Mouse (Mus musculus) kidney, postnatal 14 days (tissue): ENCODE results near the gene Plpp2.

Experiments used
- DNase-seq: peaks from one replicate; pipeline ENCODE4 v3.0.0; 2022; ENCODE audit warnings: mixed read lengths

Plpp2 gene

GRCm38 (mm10) chr10:79548971-79549723, 15.6 kb upstream of the Plpp2 start:
- no peak for DNase-seq

DNA sequence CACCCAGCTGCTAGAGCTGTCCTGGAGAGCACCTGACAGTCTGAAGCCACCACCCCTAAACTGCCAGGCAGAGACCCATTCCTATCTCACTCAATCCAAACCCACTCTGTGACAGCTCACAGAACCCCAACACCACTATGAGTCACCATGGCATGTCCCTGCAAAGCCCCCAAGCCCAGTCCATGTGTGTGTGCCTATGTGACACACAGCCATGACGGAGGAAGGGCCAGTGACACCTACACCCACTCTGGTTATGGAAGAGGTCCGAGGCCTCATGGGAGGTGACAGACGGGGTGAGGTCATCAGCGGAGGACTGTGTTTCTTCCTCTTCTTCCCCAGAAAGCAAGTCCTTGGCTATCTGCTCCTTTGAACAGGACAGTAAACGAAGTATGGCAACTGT, 14.9 kb upstream of the Plpp2 start:
- no peak for DNase-seq

- no peak for DNase-seq
Observed at GRCm38 (mm10) chr10:79547148-79547675, 13.6 kb upstream of the Plpp2 start.

GRCm38 (mm10) chr10:79546483-79546882, 12.9 kb upstream of the Plpp2 start:
- no peak for DNase-seq

DNA sequence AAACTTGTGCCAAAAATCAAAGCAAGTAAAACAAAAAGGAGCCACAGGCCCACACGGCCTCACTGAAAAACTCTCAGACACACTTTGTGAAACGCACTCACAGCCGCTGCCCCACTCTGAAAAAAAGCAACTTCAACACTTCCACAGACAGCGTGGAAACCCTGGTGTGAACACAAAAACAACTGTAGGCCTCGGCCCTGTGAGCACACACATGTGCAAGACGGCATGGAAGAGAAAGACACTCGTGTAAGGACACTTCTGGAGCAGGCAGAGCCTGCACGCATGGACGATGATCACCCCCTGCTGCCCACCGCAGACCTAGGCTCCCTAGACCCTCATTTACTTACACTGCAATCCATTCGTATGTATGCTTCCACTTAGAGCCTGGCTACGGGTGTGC, 12.3 kb upstream of the Plpp2 start:
- no peak for DNase-seq

GRCm38 (mm10) chr10:79544631-79545030, 11.0 kb upstream of the Plpp2 start:
- DNase-seq = no peak

DNA sequence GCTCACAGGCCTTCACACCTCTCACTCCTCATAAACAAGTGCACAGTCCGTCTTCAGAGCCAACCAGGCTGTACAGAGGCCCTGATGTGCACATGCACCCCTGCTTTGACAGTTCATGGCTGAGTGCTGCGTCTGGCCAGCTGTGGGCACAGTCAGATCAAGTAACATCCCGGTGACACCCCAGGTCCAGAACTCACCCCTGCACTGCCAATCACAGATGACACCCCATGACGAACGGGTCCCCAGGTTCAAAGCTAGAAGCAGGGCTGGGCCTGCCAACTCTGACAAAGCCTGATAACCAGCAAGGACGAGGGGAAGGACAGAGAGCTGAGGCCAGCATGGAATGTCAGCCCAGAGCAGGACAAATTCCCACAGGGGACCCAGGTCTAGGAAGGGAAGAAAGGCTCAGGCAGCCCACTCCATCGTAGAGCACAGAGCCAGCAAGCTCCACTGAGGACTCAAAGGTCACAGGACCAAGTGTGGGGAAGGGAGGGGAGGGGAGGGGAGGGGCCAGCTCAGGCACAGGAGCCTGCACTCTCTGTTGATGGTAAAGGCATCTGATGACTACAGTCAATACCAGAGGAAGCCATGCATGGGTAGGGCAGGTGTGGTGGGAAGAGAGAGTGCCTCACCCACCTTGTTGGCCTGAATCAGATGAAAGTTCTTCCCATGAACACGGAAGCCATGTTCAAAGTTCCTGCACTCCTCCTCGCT, 10.4 kb upstream of the Plpp2 start:
- no peak for DNase-seq

- no peak for DNase-seq
Observed at GRCm38 (mm10) chr10:79542171-79542570, 8.6 kb upstream of the Plpp2 start.

- DNase-seq = peak; percentile 59
Observed at GRCm38 (mm10) chr10:79541522-79541921, 7.9 kb upstream of the Plpp2 start.

DNA sequence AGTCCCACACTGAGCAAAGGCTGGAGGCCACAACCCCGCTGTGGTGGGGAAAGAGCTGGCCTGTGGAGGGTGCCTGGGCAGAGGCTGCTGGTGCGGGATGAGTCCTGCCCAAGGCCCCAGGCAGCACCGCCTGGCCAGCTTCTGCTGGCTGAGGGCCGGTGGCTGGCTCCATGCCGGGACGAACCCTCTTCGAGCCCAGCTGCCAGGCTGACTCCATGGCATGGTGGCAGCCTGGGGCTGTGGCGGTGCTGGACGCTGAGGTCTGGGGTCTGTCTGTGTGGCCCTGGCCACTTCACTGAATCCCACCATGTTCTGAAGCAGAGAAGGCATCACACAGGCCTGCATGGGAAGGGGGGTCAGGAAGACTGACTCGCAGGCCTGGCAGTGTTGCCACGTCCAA, 7.2 kb upstream of the Plpp2 start:
- DNase-seq = no peak

DNA sequence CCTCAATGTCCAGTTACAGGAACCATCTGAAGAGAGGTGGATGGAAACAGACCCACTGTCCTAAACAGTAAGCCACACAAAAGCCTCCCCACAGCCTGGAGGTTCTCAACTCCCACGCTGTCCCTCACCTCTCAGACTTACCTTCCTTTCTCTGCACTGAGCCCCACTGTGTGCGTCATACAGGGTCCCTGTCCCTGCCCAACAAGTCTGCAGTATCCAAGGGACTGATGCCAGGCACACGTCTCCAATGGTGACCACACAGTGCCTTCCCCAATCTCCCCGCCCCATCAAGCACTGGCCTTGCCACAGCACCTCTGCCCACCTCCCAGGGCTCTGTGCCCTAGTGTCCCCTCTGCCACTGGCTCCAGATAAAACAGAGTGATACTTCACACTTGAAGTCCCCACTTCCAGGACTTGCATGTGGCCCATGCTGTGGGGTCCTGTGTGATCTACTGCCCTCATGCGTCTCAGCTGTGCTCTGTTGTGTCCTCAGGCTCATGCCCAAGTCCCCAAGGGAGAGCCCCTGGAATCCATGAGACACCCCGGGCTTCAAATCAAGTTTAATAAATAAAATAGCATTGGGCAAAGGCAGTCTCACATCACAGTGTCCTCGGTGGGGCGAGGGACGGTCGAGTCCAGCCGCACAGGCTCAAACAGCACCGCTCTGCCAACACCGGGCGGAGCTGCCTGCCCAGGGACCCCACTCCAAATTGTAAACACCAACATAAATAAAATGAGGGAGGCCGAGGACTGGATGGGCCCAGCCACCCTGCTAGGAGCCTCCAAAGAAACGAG, 6.3 kb upstream of the Plpp2 start:
- no peak for DNase-seq

DNA sequence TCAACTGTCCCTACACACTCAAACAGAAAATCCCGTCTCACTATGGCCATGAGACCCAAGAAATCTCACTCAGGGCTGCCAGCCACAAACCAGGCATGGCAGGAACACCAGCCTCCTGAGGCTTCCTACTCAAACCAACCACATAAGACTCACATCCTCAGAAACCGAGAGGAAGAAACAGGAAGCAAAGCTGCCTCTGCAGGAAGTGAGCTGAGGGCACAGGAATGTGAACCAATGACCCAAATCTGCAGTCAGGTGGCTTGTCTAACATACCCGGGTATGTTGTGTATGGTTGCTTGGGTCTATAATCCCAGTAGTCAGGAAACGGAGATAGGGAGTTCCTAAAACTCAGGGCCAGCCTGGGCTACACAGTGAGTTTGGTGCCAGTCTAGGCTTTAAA, 5.3 kb upstream of the Plpp2 start:
- DNase-seq = no peak

DNA sequence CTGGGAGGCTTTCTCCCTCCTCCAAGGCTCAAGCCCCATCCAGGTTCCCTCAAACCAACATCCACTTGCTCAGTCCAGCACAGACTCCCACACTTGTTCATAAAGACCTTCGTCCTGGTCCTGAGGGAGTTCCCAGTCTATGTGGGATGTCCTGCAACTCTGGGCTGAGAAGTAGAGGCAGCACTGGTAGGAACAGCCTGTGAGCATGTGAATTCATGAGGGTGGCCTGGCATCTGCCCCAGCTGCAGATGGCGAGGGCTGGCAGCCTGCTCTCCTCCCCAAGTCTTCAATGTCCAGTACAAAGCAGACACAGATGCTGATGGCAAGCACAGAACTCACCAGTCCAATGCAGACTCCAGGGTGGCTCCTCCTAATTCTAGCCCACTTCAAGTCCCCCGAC, 4.7 kb upstream of the Plpp2 start:
- no peak for DNase-seq

- no peak for DNase-seq
Observed at GRCm38 (mm10) chr10:79537781-79538180, 4.2 kb upstream of the Plpp2 start.

GRCm38 (mm10) chr10:79537271-79537670, 3.7 kb upstream of the Plpp2 start:
- DNase-seq = no peak

- DNase-seq = no peak
Observed at GRCm38 (mm10) chr10:79536461-79537080, 3.0 kb upstream of the Plpp2 start.

DNA sequence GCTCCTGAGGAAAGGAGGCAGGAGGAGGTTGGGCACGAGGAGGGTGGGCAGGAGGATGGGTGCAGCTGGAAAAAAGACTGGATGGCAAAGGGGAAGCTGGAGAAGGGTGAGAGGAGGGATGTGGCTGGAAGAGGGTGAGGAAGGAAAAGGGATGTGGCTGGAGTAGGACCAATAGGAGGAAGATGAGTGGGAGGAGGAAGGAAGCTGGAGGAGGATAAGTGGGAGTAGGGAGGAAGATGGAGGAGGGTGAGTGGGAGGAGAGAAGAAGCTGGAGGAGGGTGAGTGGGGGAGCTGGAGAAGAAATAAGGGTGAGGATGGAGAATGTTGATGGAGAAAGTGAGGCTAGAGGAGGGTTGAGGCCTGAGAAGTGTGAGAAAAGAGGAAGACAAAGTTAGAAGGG, 1.8 kb upstream of the Plpp2 start:
- DNase-seq = no peak

GRCm38 (mm10) chr10:79534426-79534825, 830 bp upstream of the Plpp2 start:
- no peak for DNase-seq

DNA sequence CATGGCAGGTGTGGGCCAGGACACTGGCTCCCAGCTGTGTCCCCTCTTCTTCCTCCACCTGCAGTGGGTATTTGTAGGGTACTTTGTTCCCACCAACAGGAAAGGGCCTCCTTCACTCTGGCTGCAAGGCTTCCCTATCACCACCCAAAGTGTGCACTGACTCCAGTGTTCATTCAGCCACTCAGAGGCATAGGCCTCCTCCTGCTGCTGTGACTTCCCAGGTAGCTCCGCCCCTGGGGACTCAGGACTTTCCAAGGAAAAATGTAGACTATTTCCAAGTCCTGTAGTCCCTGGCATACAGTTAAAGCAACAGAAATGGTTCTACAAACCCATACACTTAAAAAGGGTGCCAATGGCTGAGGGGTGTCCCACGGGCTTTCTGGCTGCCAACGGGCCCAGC, 918 bp downstream of the Plpp2 start:
- DNase-seq = peak; percentile 44

GRCm38 (mm10) chr10:79531593-79531992, 2.0 kb downstream of the Plpp2 start:
- DNase-seq = no peak

- DNase-seq = no peak
Observed at GRCm38 (mm10) chr10:79530721-79531120, 2.9 kb downstream of the Plpp2 start.

DNA sequence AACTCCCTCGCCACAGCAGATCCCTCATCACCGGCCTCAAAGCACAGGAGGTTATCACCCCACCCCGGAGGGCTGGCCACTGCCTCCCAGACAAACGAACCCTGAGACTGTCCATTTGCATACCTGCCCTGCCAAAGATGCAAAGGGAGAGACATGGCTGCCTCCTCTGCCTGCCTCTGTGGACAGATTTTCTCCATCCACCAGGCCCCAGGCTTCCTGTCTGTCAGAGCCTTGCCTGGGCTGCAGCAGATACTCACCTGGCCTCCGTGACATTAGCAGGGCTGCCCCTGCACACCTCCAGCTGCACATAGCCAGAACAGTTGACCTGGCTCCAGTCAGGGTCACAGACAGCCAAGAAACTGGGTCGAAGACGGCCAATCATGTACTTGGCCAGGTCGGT, 3.4 kb downstream of the Plpp2 start:
- no peak for DNase-seq

GRCm38 (mm10) chr10:79528081-79528480, 5.5 kb downstream of the Plpp2 start:
- no peak for DNase-seq
